Mouse (Mus musculus) adrenal gland, postnatal 25 days (tissue): ENCODE data around the gene Adarb1. TPM values are rescaled to one million over a fixed set of nuclear protein-coding genes. Genes with fewer than 3 reads are reported as not detected.

ENCODE experiments used
- DNase-seq: peaks from one replicate; pipeline ENCODE4 v3.0.0; 2021; ENCODE audit warnings: mixed read lengths
- total RNA-seq: library from RNA; stranded (reverse); gene quantifications from 2 replicates; pipeline ENCODE4 v1.2.3, GENCODE M21; 2021

The Adarb1 gene
- total RNA-seq, 1 experiment from 2014 or later = 12.4 TPM

GRCm38 (mm10) chr10:77260166-77260875 lies 157.7 kb downstream of the Adarb1 start:
- DNase-seq = no peak

- DNase-seq = peak; percentile 95
Measured at GRCm38 (mm10) chr10:77258704-77259621, 159.1 kb downstream of the Adarb1 start, which contains the start of gene Pofut2. Pofut2 (plus strand) TSS chr10:77259218.

GRCm38 (mm10) chr10:77258041-77258590 lies 160.0 kb downstream of the Adarb1 start:
- DNase-seq = no peak

- DNase-seq = no peak
Measured at GRCm38 (mm10) chr10:77255676-77256075, 162.4 kb downstream of the Adarb1 start.

- DNase-seq = no peak
Measured at GRCm38 (mm10) chr10:77255231-77255630, 162.8 kb downstream of the Adarb1 start.

GRCm38 (mm10) chr10:77252790-77253189 lies 165.3 kb downstream of the Adarb1 start:
- DNase-seq = peak; percentile 72

- peak; percentile 76 for DNase-seq
Measured at GRCm38 (mm10) chr10:77251784-77252539, 166.1 kb downstream of the Adarb1 start.

GRCm38 (mm10) chr10:77251223-77251783 lies 166.8 kb downstream of the Adarb1 start:
- DNase-seq = peak; percentile 74

- DNase-seq = no peak
Measured at GRCm38 (mm10) chr10:77247707-77248106, 170.4 kb downstream of the Adarb1 start.

- no peak for DNase-seq
Measured at GRCm38 (mm10) chr10:77247048-77247447, 171.0 kb downstream of the Adarb1 start.

- no peak for DNase-seq
Measured at GRCm38 (mm10) chr10:77244777-77245176, 173.3 kb downstream of the Adarb1 start.

- no peak for DNase-seq
Measured at GRCm38 (mm10) chr10:77243572-77244161, 174.4 kb downstream of the Adarb1 start.

- no peak for DNase-seq
Measured at GRCm38 (mm10) chr10:77242871-77243270, 175.2 kb downstream of the Adarb1 start.

GRCm38 (mm10) chr10:77242396-77242795 lies 175.7 kb downstream of the Adarb1 start:
- DNase-seq = no peak

- no peak for DNase-seq
Measured at GRCm38 (mm10) chr10:77240764-77241163, 177.3 kb downstream of the Adarb1 start.

Other genes starting within 250 kb of the Adarb1 start
- gene Pofut2, start 159.1 kb downstream of the Adarb1 start, total RNA-seq = 69.1 and 75.7 TPM in 2 replicates
- 23.1 and 24.6 TPM in 2 replicates for gene Fam207a, start 97.5 kb upstream of the Adarb1 start, total RNA-seq
- gene Itgb2, start 112.0 kb upstream of the Adarb1 start, total RNA-seq = 2.2 and 3.3 TPM in 2 replicates
- 154 and 195 TPM in 2 replicates for gene Pttg1ip, start 163.4 kb upstream of the Adarb1 start, total RNA-seq
- gene Sumo3, start 187.8 kb upstream of the Adarb1 start, total RNA-seq = 104 and 117 TPM in 2 replicates
- gene Gm49325, start 187.9 kb upstream of the Adarb1 start, total RNA-seq = 20.9 TPM in 1 of 2 replicates, not detected in the other
- 45.4 and 45.5 TPM in 2 replicates for gene Ube2g2, start 204.0 kb upstream of the Adarb1 start, total RNA-seq